Mouse (Mus musculus) testis, adult 2 months (tissue): ENCODE measurements around the gene Crocc. TPM values are rescaled to one million over a fixed set of nuclear protein-coding genes. Genes with fewer than 3 reads are reported as not detected.
A peak's percentile ranks its signal among the peaks of the same experiment; 100 is the strongest.

ENCODE experiments used
- H3K27ac ChIP-seq: fragments of 200-500 bp; 2 replicates; pipeline ENCODE4 v1.5.1; 2012; ENCODE audit warnings: low read depth, low read length; ENCODE audit not compliant: control insufficient read depth, insufficient read depth
- H3K27me3 ChIP-seq: fragments of 200-500 bp; 2 replicates; pipeline ENCODE4 v1.6.1; 2012; ENCODE audit warnings: mild to moderate bottlenecking, low read length, moderate library complexity; ENCODE audit not compliant: control insufficient read depth, insufficient read depth
- H3K36me3 ChIP-seq: fragments of 200-500 bp; 2 replicates; pipeline ENCODE4 v1.6.1; 2012; ENCODE audit warnings: mild to moderate bottlenecking, low read length; ENCODE audit not compliant: control insufficient read depth, insufficient read depth
- H3K4me1 ChIP-seq: fragments of 200-500 bp; 2 replicates; pipeline ENCODE4 v1.6.1; 2012; ENCODE audit warnings: low read length; ENCODE audit not compliant: control insufficient read depth, insufficient read depth
- H3K4me3 ChIP-seq: fragments of 200-500 bp; 2 replicates; pipeline ENCODE4 v1.5.1; 2012; ENCODE audit warnings: low read depth, mild to moderate bottlenecking, low read length, moderate library complexity, mixed read lengths; ENCODE audit not compliant: control insufficient read depth
- CTCF ChIP-seq: fragments of 200-500 bp; IDR thresholded peaks from 2 replicates; pipeline ENCODE4 v1.5.1; 2012; ENCODE audit warnings: low read depth, mild to moderate bottlenecking, inconsistent platforms, low read length, moderate library complexity; ENCODE audit not compliant: control insufficient read depth, insufficient read depth, insufficient replicate concordance
- POLR2A ChIP-seq: fragments of 200-500 bp; IDR thresholded peaks from 2 replicates; pipeline ENCODE4 v1.6.1; 2012; ENCODE audit warnings: low read depth, mild to moderate bottlenecking, inconsistent platforms, low read length, moderate library complexity; ENCODE audit not compliant: control insufficient read depth
- polyA plus RNA-seq: library from polyadenylated mRNA; depleted of rRNA; stranded (reverse); fragments of >200 nt; gene quantifications from 2 replicates; pipeline ENCODE4 v1.2.3, GENCODE M21; 2012

Crocc gene
- polyA plus RNA-seq, 1 experiment = 12.5 TPM

DNA sequence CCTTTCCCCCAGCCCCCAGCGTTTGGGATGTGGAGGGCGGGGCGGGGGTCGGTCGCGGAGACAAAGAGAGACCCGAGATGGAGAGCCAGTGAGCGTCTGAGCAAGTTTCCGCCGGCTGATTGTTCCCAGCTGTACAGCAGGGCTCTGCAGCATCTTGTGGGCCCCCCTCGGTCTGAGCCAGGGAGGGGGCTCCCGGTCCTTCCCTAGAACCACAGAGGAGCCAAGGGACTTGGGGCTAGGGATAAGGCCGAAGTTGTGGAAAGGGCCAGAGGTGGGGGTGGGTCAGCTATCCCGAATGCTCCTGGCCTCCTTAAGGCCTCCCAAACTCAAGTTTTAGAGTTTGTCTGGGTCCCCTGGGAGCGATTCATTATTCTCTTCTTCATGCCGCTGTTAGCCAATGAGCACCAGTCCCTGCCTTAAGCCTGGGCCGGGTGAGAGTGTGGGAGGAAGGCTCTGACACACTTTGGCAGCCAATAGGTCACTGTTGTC lies 49.4 kb downstream of the Crocc start:
- H3K4me3 ChIP-seq = peak overlapping the region; percentile 39
- no peaks in the 10 kb centered on the region for H3K36me3 ChIP-seq
- no peak overlapping the region for H3K27ac ChIP-seq
- H3K27me3 ChIP-seq = no peaks in the 10 kb centered on the region
- TF ChIP-seq POLR2A (no peak), CTCF (no peak)
- H3K4me1 ChIP-seq = peaks cover 6% of the 10 kb centered on the region

DNA sequence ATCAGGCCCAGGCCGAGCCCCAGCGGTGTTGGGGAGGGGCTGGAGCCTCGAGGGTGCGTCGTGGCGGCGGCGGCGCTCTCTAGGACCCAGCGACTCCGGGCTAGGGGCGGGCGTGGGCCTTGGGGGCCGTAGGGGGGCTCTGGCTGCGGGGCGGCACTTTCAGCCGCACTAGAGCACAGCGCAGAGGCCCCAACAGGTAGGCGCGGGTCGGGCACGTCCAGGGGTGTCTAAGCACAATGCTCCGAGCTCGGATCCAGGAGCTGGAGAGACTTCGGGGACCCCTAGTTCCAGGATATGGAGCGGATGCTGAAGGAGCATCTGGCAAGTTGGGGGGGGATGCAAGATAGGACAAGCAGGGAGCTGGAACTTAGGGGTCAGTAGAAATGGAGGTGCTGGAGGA lies 49.8 kb downstream of the Crocc start:
- Histone ChIP-seq H3K27ac (no peak overlapping the region), H3K27me3 (no peaks in the 10 kb centered on the region), H3K4me3 (peak overlapping the region; percentile 39), H3K4me1 (peaks cover 6% of the 10 kb centered on the region), H3K36me3 (no peaks in the 10 kb centered on the region)
- TF ChIP-seq POLR2A = no peak
- TF ChIP-seq CTCF = no peak

DNA sequence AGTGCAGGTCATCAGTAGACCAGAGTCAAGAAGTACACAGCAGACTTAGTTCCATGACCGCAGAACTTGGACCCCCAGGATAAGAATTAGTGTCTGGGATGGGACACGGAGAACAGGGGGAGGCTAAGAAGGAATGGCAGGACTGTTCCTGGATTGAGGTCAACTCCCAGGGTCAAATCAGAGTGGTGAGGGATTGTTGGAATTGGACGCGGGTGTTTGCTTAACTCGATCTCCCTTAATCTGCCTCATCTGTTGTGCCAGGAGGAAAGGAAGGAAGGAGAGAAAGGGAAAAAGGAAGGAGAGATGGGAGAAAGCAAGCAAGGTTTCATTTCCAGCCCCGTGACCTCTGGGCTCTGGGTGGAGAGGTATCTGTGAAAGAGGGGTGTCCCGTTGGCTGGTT lies 50.2 kb downstream of the Crocc start, which contains the start of gene Mfap2:
Gene Mfap2, plus strand, starts transcription at position 301 of the 400 bp plus-strand sequence.
- Histone ChIP-seq H3K36me3 (no peaks in the 10 kb centered on the region), H3K4me3 (peak within 1 kb of the TSS; percentile 39), H3K27ac (no peak within 1 kb of the TSS), H3K27me3 (no peaks in the 10 kb centered on the region), H3K4me1 (peaks cover 6% of the 10 kb centered on the region)
- no peak for TF ChIP-seq POLR2A
- TF ChIP-seq CTCF = no peak

DNA sequence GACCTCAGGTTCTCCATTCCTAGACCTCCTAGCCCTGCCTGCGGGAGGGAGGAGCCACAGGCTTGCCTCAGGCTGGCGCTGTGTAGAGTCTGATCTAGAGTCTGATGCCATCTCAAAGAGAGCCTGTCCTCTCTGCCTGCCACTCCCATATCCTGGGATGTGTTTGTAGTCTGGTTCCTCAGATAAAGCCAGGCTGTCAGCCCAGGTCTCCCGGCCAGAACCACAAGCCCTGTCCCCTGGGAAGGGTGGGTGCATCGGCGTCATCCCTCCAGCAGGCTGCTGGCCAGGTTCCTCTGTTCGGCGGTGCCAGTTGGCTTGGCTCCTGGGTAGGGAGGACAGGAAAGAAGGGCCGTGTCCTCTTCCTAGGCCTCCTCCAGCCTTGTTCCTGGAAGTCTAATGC lies 52.3 kb downstream of the Crocc start:
- Histone ChIP-seq H3K4me3 (no peak overlapping the region), H3K27ac (no peak overlapping the region), H3K36me3 (no peaks in the 10 kb centered on the region), H3K27me3 (no peaks in the 10 kb centered on the region), H3K4me1 (peaks cover 6% of the 10 kb centered on the region)
- TF ChIP-seq POLR2A = no peak
- 0 out of 2 replicates have a peak, but pooled peaks have one; percentile 7 for TF ChIP-seq CTCF

DNA sequence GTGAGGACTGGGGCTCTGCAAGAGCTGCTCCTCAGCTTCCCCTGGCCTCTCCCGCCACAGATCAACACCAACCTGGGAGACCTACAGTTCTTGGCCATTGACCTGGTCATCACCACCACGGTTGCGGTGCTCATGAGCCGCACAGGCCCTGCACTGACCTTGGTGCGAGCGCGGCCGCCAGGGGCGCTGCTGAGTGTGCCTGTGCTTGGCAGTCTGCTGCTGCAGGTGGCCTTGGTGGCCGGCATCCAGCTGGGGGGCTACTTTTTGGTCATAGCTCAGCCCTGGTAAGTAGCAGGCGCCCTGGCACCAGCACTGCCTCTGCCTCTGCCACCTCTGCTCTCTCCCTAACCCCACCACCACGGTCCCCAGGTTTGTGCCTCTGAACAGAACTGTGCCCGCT lies 54.4 kb downstream of the Crocc start:
- H3K27me3 ChIP-seq = no peaks in the 10 kb centered on the region
- no peaks in the 10 kb centered on the region for H3K36me3 ChIP-seq
- no peak for TF ChIP-seq POLR2A
- TF ChIP-seq CTCF = peak; percentile 41; the same call in 1 of the 2 replicates
- H3K4me3 ChIP-seq = no peak overlapping the region
- peaks cover 5% of the 10 kb centered on the region for H3K4me1 ChIP-seq
- no peak overlapping the region for H3K27ac ChIP-seq

DNA sequence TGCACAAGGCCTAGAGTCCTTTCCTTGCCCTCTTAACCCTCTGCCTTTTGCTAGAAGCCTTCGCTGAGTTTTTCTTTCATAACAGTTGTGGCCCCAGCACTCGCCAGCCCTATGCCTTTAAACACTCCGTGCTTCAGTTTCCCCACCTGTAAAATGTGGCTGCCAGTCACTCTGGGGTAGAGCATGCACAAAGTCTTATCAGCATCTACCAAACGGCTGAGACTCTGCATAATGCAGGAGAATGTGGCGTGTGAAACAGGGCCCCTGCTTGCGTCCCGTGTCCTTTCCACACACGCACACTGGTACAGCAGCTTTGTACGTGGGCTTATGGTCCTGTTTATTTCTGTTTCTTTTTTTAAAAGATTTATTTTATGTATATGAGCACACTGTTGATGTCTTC lies 63.5 kb downstream of the Crocc start:
- Histone ChIP-seq H3K4me3 (no peak overlapping the region), H3K36me3 (no peaks in the 10 kb centered on the region), H3K4me1 (no peaks in the 10 kb centered on the region), H3K27ac (no peak overlapping the region), H3K27me3 (no peaks in the 10 kb centered on the region)
- no peak for TF ChIP-seq POLR2A
- no peak for TF ChIP-seq CTCF

DNA sequence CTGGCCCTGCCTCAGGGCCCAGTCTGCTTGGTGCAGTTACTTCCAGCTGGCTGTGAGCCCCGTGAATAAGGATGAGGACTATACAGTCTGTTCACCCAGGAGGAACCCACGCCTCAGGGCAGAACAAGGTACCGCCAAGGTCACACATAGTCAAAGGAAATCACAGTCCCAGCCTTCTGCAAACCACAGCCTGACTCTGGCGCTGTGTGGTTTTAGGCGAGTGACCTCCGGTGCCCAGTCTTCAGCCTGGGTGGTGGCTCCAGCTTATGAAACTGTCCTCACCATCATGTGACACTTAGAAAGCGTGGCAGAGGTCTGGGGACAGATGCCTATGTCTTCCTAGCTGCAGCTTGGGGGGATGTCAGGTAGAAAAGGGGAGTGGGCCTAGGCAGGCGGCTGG lies 64.5 kb downstream of the Crocc start:
- Histone ChIP-seq H3K27me3 (no peaks in the 10 kb centered on the region), H3K27ac (no peak overlapping the region), H3K36me3 (no peaks in the 10 kb centered on the region), H3K4me1 (no peaks in the 10 kb centered on the region), H3K4me3 (no peak overlapping the region)
- TF ChIP-seq CTCF (no peak), POLR2A (no peak)
